ENCODE assay signal across 9 mouse cellular contexts in genomic region chr7:29162750-29163525, GRCm38 (mm10). TPM values are rescaled to one million over a fixed set of nuclear protein-coding genes. Genes with fewer than 3 reads are reported as not detected.
DNase-seq lines count a peak whose midpoint lies in the region; ATAC-seq and TF ChIP-seq lines count a peak whose summit lies in the region.
"Had no signal": no experiment of that assay in that cellular context is flagged by ENCODE, and none has a peak within 500 bp of the region (broad histone marks: within the 10 kb centered on the region; RNA-seq: fewer than 3 reads in every experiment).

No protein-coding gene starts in this region.

- no peaks in the 10 kb centered on the region for H3K9me3 ChIP-seq in heart, embryonic 12.5 days (replicated peaks)
- no peaks in the 10 kb centered on the region for H3K9me3 ChIP-seq in embryonic facial prominence, embryonic 11.5 days (replicated peaks; ENCODE audit: control insufficient read depth, low read length)
- no peaks in the 10 kb centered on the region for H3K9me3 ChIP-seq in midbrain, embryonic 15.5 days
- H3K9me3 ChIP-seq in hindbrain, postnatal 0 days (ENCODE audit: low read length), result no peaks in the 10 kb centered on the region
- H3K9me3 ChIP-seq: heart, embryonic 13.5 days had no signal

- H3K4me1 ChIP-seq in heart, embryonic 12.5 days (replicated peaks), result peaks cover 8% of the 10 kb centered on the region
- H3K4me1 ChIP-seq in embryonic facial prominence, embryonic 11.5 days (ENCODE audit: control insufficient read depth, insufficient read depth, low read length), result no peaks in the 10 kb centered on the region
- peaks cover 6% of the 10 kb centered on the region for H3K4me1 ChIP-seq in midbrain, embryonic 15.5 days
- no peaks in the 10 kb centered on the region for H3K4me1 ChIP-seq in hindbrain, postnatal 0 days (ENCODE audit: insufficient read depth, low read length)

- no peak overlapping the region for H3K9ac ChIP-seq in heart, embryonic 12.5 days
- no peak overlapping the region for H3K9ac ChIP-seq in embryonic facial prominence, embryonic 11.5 days (replicated peaks; ENCODE audit: low read length)
- no peak overlapping the region for H3K9ac ChIP-seq in midbrain, embryonic 15.5 days
- H3K9ac ChIP-seq in hindbrain, postnatal 0 days (replicated peaks; ENCODE audit: low read length), result no peak overlapping the region
- H3K9ac ChIP-seq: heart, embryonic 13.5 days had no signal

- no peak for ATAC-seq in heart, embryonic 12.5 days (ENCODE audit: insufficient number of reproducible peaks, low FRiP score)
- ATAC-seq in embryonic facial prominence, embryonic 11.5 days (replicated peaks; ENCODE audit: insufficient number of reproducible peaks, low FRiP score, low TSS enrichment, low read depth), result peak; percentile 24; the same call in 1 of the 2 replicates
- no peak for ATAC-seq in midbrain, embryonic 15.5 days (replicated peaks)
- no peak for ATAC-seq in hindbrain, postnatal 0 days

- H3K36me3 ChIP-seq in heart, embryonic 12.5 days, result peaks cover 10% of the 10 kb centered on the region; the same call in 1 of the 2 replicates
- H3K36me3 ChIP-seq in embryonic facial prominence, embryonic 11.5 days (replicated peaks; ENCODE audit: control insufficient read depth, insufficient read depth, low read depth, low read length), result no peaks in the 10 kb centered on the region
- H3K36me3 ChIP-seq in midbrain, embryonic 15.5 days (replicated peaks), result no peaks in the 10 kb centered on the region; the same call in 1 of the 2 replicates
- peaks cover 17% of the 10 kb centered on the region for H3K36me3 ChIP-seq in hindbrain, postnatal 0 days (ENCODE audit: insufficient read depth, low read length)

- peak overlapping the region; percentile 3; the same call in 1 of the 2 replicates for H3K4me2 ChIP-seq in heart, embryonic 12.5 days
- H3K4me2 ChIP-seq in embryonic facial prominence, embryonic 11.5 days (ENCODE audit: low read depth, low read length), result no peak overlapping the region; the same call in 1 of the 2 replicates
- no peak overlapping the region for H3K4me2 ChIP-seq in midbrain, embryonic 15.5 days
- H3K4me2 ChIP-seq in hindbrain, postnatal 0 days (ENCODE audit: low read depth, low read length), result no peak overlapping the region
- H3K4me2 ChIP-seq: heart, embryonic 13.5 days had no signal

- 13% methylated on average over 9 of the region's 9 CpGs for WGBS in heart, embryonic 12.5 days
- 17% methylated on average over 9 of the region's 9 CpGs for WGBS in embryonic facial prominence, embryonic 11.5 days
- WGBS in midbrain, embryonic 15.5 days, result 23% methylated on average over 9 of the region's 9 CpGs
- WGBS in hindbrain, postnatal 0 days, result 32% methylated on average over 9 of the region's 9 CpGs

- TF ChIP-seq CTCF in hindbrain, postnatal 0 days (IDR thresholded peaks at IDR 0.05; ENCODE audit: low read depth), result no peak

- peaks cover 46% of the 10 kb centered on the region for H3K27me3 ChIP-seq in heart, embryonic 12.5 days (replicated peaks)
- H3K27me3 ChIP-seq in embryonic facial prominence, embryonic 11.5 days (ENCODE audit: control insufficient read depth, insufficient read depth, low read length), result peaks cover 6% of the 10 kb centered on the region
- H3K27me3 ChIP-seq in midbrain, embryonic 15.5 days (replicated peaks), result 0 out of 2 replicates have a peak, but pooled peaks cover 9% of the 10 kb centered on the region
- H3K27me3 ChIP-seq in hindbrain, postnatal 0 days (ENCODE audit: insufficient read depth, low read length), result no peaks in the 10 kb centered on the region

- H3K27ac ChIP-seq in heart, embryonic 12.5 days (ENCODE audit: poor library complexity, severe bottlenecking), result no peak overlapping the region
- H3K27ac ChIP-seq in embryonic facial prominence, embryonic 11.5 days (replicated peaks; ENCODE audit: low read depth, low read length), result no peak overlapping the region
- H3K27ac ChIP-seq in midbrain, embryonic 15.5 days, result no peak overlapping the region
- no peak overlapping the region for H3K27ac ChIP-seq in hindbrain, postnatal 0 days
- H3K27ac ChIP-seq: heart, embryonic 13.5 days had no signal

- no peak for DNase-seq in heart, adult 8-10 months (ENCODE audit: low spot score)
- peak; percentile 65 for DNase-seq in embryonic facial prominence, embryonic 11.5 days (ENCODE audit: low spot score)
- DNase-seq in kidney, postnatal 10 days, result peak; percentile 80
- DNase-seq in lung, postnatal 36 days, result peak; percentile 89
- DNase-seq in left cerebral cortex, adult 8-10 months (ENCODE audit: low spot score in 2 of 2), result no peak
- DNase-seq in hindbrain, postnatal 0 days (ENCODE audit: low spot score), result no peak

- H3K4me3 ChIP-seq in heart, embryonic 12.5 days, result no peak overlapping the region
- H3K4me3 ChIP-seq in embryonic facial prominence, embryonic 11.5 days (ENCODE audit: low read depth, low read length), result no peak overlapping the region
- H3K4me3 ChIP-seq in midbrain, embryonic 15.5 days, result no peak overlapping the region
- no peak overlapping the region for H3K4me3 ChIP-seq in hindbrain, postnatal 0 days (ENCODE audit: low read length)
- H3K4me3 ChIP-seq: heart, embryonic 13.5 days had no signal

RNA-seq across cellular contexts. Expression of gene Fam98c, which starts 6.9 kb away (rescaled TPM):
- polyA plus RNA-seq in heart, embryonic 12.5 days (2016; fragmentation: Nextera tagmentation; extraction: Ambion mirVana), result 13.5 TPM in 2 replicates
- total RNA-seq in heart, adult 8-10 months (2022), result 10 to 100 TPM; 10.4 to 12.6 (median 10.8) TPM
- polyA plus RNA-seq in embryonic facial prominence, embryonic 11.5 days (2014; fragmentation: Nextera tagmentation; extraction: Ambion mirVana), result 10.8 and 11.7 TPM in 2 replicates
- total RNA-seq in left cerebral cortex, adult 8-10 months (2022), result 10 to 100 TPM; 34.8 to 36.2 (median 35.5) TPM
- polyA plus RNA-seq in midbrain, embryonic 15.5 days (2015; fragmentation: Nextera tagmentation; extraction: Ambion mirVana), result 21.8 and 27.9 TPM in 2 replicates
- 48.7 and 67.4 TPM in 2 replicates for total RNA-seq in hindbrain, postnatal 0 days (2014; rRNA removed)
- polyA plus RNA-seq in hindbrain, postnatal 0 days (2015; fragmentation: Nextera tagmentation; extraction: Ambion mirVana), result 51.8 and 54.3 TPM in 2 replicates

RNA-seq across cellular contexts. Expression of gene Ggn, which starts 7.1 kb away (rescaled TPM):
- polyA plus RNA-seq in heart, embryonic 12.5 days (2016; fragmentation: Nextera tagmentation; extraction: Ambion mirVana), result 0.21 and 0.41 TPM in 2 replicates
- total RNA-seq in heart, adult 8-10 months (2022), result under 1 TPM in 3 of 4 experiments, not detected in 1; 0.14 to 0.37 (median 0.28) TPM
- 0.15 and 0.77 TPM in 2 replicates for polyA plus RNA-seq in embryonic facial prominence, embryonic 11.5 days (2014; fragmentation: Nextera tagmentation; extraction: Ambion mirVana)
- 1 to 10 TPM in 1 of 4 experiments, under 1 TPM in 3; 0.54 to 1.7 (median 0.67) TPM for total RNA-seq in left cerebral cortex, adult 8-10 months (2022)
- polyA plus RNA-seq in midbrain, embryonic 15.5 days (2015; fragmentation: Nextera tagmentation; extraction: Ambion mirVana), result 0.37 and 1.1 TPM in 2 replicates
- 0.73 and 0.75 TPM in 2 replicates for total RNA-seq in hindbrain, postnatal 0 days (2014; rRNA removed)
- polyA plus RNA-seq in hindbrain, postnatal 0 days (2015; fragmentation: Nextera tagmentation; extraction: Ambion mirVana), result 0.41 and 0.74 TPM in 2 replicates

RNA-seq across cellular contexts. Expression of gene Spred3, which starts 7.3 kb away (rescaled TPM):
- polyA plus RNA-seq in heart, embryonic 12.5 days (2016; fragmentation: Nextera tagmentation; extraction: Ambion mirVana), result 1.6 and 2.1 TPM in 2 replicates
- total RNA-seq in heart, adult 8-10 months (2022), result under 1 TPM; 0.23 to 0.75 (median 0.52) TPM
- 4.9 and 5.3 TPM in 2 replicates for polyA plus RNA-seq in embryonic facial prominence, embryonic 11.5 days (2014; fragmentation: Nextera tagmentation; extraction: Ambion mirVana)
- total RNA-seq in left cerebral cortex, adult 8-10 months (2022), result 10 to 100 TPM; 30.7 to 39.6 (median 38.9) TPM
- polyA plus RNA-seq in midbrain, embryonic 15.5 days (2015; fragmentation: Nextera tagmentation; extraction: Ambion mirVana), result 11.3 and 11.5 TPM in 2 replicates
- 27.4 and 30.8 TPM in 2 replicates for total RNA-seq in hindbrain, postnatal 0 days (2014; rRNA removed)
- 11.1 and 11.2 TPM in 2 replicates for polyA plus RNA-seq in hindbrain, postnatal 0 days (2015; fragmentation: Nextera tagmentation; extraction: Ambion mirVana)

RNA-seq across cellular contexts. Expression of gene Psmd8, which starts 17.6 kb away (rescaled TPM):
- polyA plus RNA-seq in heart, embryonic 12.5 days (2016; fragmentation: Nextera tagmentation; extraction: Ambion mirVana), result 221 and 225 TPM in 2 replicates
- total RNA-seq in heart, adult 8-10 months (2022), result 100 to 1,000 TPM; 116 to 132 (median 121) TPM
- polyA plus RNA-seq in embryonic facial prominence, embryonic 11.5 days (2014; fragmentation: Nextera tagmentation; extraction: Ambion mirVana), result 321 and 334 TPM in 2 replicates
- total RNA-seq in left cerebral cortex, adult 8-10 months (2022), result 100 to 1,000 TPM; 118 to 137 (median 127) TPM
- 282 and 290 TPM in 2 replicates for polyA plus RNA-seq in midbrain, embryonic 15.5 days (2015; fragmentation: Nextera tagmentation; extraction: Ambion mirVana)
- 320 and 323 TPM in 2 replicates for total RNA-seq in hindbrain, postnatal 0 days (2014; rRNA removed)
- polyA plus RNA-seq in hindbrain, postnatal 0 days (2015; fragmentation: Nextera tagmentation; extraction: Ambion mirVana), result 285 and 286 TPM in 2 replicates

RNA-seq across cellular contexts. Expression of gene Rasgrp4, which starts 28.3 kb away (rescaled TPM):
- polyA plus RNA-seq in heart, embryonic 12.5 days (2016; fragmentation: Nextera tagmentation; extraction: Ambion mirVana), result 0.71 and 0.95 TPM in 2 replicates
- total RNA-seq in heart, adult 8-10 months (2022), result 1 to 10 TPM in 3 of 4 experiments, under 1 TPM in 1; 1.00 to 1.5 (median 1.2) TPM
- polyA plus RNA-seq in embryonic facial prominence, embryonic 11.5 days (2014; fragmentation: Nextera tagmentation; extraction: Ambion mirVana), result 0.58 and 0.85 TPM in 2 replicates
- 1 to 10 TPM in 2 of 4 experiments, under 1 TPM in 2; 0.68 to 1.3 (median 1.1) TPM for total RNA-seq in left cerebral cortex, adult 8-10 months (2022)
- polyA plus RNA-seq in midbrain, embryonic 15.5 days (2015; fragmentation: Nextera tagmentation; extraction: Ambion mirVana), result 0.90 and 0.95 TPM in 2 replicates
- total RNA-seq in hindbrain, postnatal 0 days (2014; rRNA removed), result 2.9 and 3.3 TPM in 2 replicates
- polyA plus RNA-seq in hindbrain, postnatal 0 days (2015; fragmentation: Nextera tagmentation; extraction: Ambion mirVana), result 0.84 and 1.3 TPM in 2 replicates

Comparison
In these comparisons a context has a peak if more than half of its experiments do, and no peak if none do; other contexts are left out.
1. DNase-seq: peak in embryonic facial prominence, embryonic 11.5 days (single experiment), kidney, postnatal 10 days (single experiment) and lung, postnatal 36 days (single experiment); none in heart, adult 8-10 months (single experiment), left cerebral cortex, adult 8-10 months (0 of 2) and hindbrain, postnatal 0 days (single experiment).